ENCODE assay signal across 11 mouse cellular contexts in the genomic region with DNA sequence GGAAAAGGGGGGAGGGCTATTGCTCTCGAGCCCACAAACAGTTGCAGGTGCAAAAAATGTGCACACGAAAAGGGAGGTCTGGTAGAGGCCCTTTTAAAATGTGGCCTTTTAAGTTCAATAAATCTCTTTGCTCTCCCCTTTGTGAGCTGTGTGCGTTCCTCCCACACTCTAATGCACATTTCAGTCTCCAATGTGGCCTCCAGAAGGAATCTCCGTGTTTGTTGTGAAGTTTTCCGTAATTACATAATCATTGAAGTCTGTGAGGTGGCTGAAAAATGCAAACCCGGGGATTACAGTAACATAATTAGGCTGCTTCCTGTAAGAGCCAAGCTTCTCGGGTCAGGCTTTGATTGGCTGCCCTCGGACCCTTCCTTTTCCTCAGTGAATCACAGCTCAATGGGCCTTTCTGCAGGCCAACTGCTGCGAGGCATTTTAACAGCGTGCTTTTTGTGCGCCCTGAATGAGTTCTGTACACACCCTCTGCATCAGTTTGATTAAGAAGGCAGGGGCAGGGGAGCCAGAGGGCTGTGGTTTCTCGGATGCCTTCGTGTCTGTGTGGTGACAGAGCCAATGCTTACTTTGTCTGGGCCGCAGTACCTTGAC.
DNase-seq lines count a peak whose midpoint lies in the region; ATAC-seq lines count a peak whose summit lies in the region.
"Had no signal": no experiment of that assay in that cellular context is flagged by ENCODE, and none has a peak within 500 bp of the region (broad histone marks: within the 10 kb centered on the region; RNA-seq: fewer than 3 reads in every experiment).

No protein-coding gene starts in this region.

- no peak overlapping the region for H3K27ac ChIP-seq in kidney, embryonic 16.5 days (ENCODE audit: low read length)
- H3K27ac ChIP-seq in embryonic facial prominence, embryonic 11.5 days (replicated peaks; ENCODE audit: low read depth, low read length) = no peak overlapping the region; the same call in 1 of the 2 replicates
- H3K27ac ChIP-seq in hindbrain, embryonic 15.5 days (replicated peaks) = no peak overlapping the region
- H3K27ac ChIP-seq in neural tube, embryonic 13.5 days (replicated peaks) = no peak overlapping the region

- no peak overlapping the region for H3K9ac ChIP-seq in kidney, embryonic 16.5 days (replicated peaks; ENCODE audit: low read length)
- H3K9ac ChIP-seq in embryonic facial prominence, embryonic 11.5 days (replicated peaks; ENCODE audit: low read length) = no peak overlapping the region
- H3K9ac ChIP-seq in hindbrain, embryonic 15.5 days = no peak overlapping the region
- no peak overlapping the region; the same call in 1 of the 2 replicates for H3K9ac ChIP-seq in neural tube, embryonic 13.5 days

- no peak for DNase-seq in kidney, adult 18-20 months
- DNase-seq in embryonic facial prominence, embryonic 11.5 days (ENCODE audit: low spot score) = peak; percentile 57
- DNase-seq in right cerebral cortex, postnatal 4 days = no peak
- no peak for DNase-seq in heart, postnatal 10 days
- DNase-seq in left cerebral cortex, adult 18-20 months (ENCODE audit: low spot score in 2 of 2) = no peak
- DNase-seq: adrenal gland, postnatal 36 days; B cell, adult 2 months; liver had no signal

- H3K4me1 ChIP-seq in kidney, embryonic 16.5 days (ENCODE audit: insufficient read depth, low read length) = peaks cover 8% of the 10 kb centered on the region; the same call in 1 of the 2 replicates
- H3K4me1 ChIP-seq in embryonic facial prominence, embryonic 11.5 days (ENCODE audit: control insufficient read depth, insufficient read depth, low read length) = no peaks in the 10 kb centered on the region
- peaks cover 7% of the 10 kb centered on the region; the same call in 1 of the 2 replicates for H3K4me1 ChIP-seq in hindbrain, embryonic 15.5 days (replicated peaks)
- peaks cover 11% of the 10 kb centered on the region for H3K4me1 ChIP-seq in neural tube, embryonic 13.5 days (replicated peaks)

- no peaks in the 10 kb centered on the region for H3K9me3 ChIP-seq in kidney, embryonic 16.5 days (ENCODE audit: low read length)
- H3K9me3 ChIP-seq in embryonic facial prominence, embryonic 11.5 days (replicated peaks; ENCODE audit: control insufficient read depth, low read length) = no peaks in the 10 kb centered on the region
- H3K9me3 ChIP-seq in hindbrain, embryonic 15.5 days = no peaks in the 10 kb centered on the region
- no peaks in the 10 kb centered on the region for H3K9me3 ChIP-seq in neural tube, embryonic 13.5 days

- no peaks in the 10 kb centered on the region for H3K36me3 ChIP-seq in kidney, embryonic 16.5 days (ENCODE audit: insufficient read depth, low read length)
- no peaks in the 10 kb centered on the region for H3K36me3 ChIP-seq in embryonic facial prominence, embryonic 11.5 days (replicated peaks; ENCODE audit: control insufficient read depth, insufficient read depth, low read depth, low read length)
- no peaks in the 10 kb centered on the region for H3K36me3 ChIP-seq in hindbrain, embryonic 15.5 days
- no peaks in the 10 kb centered on the region for H3K36me3 ChIP-seq in neural tube, embryonic 13.5 days

- peak; percentile 42; the same call in 1 of the 2 replicates for ATAC-seq in kidney, embryonic 16.5 days (ENCODE audit: low FRiP score, low TSS enrichment)
- ATAC-seq in embryonic facial prominence, embryonic 11.5 days (replicated peaks; ENCODE audit: insufficient number of reproducible peaks, low FRiP score, low TSS enrichment, low read depth) = no peak; the same call in 1 of the 2 replicates
- peak; percentile 42; the same call in 1 of the 2 replicates for ATAC-seq in hindbrain, embryonic 15.5 days (ENCODE audit: low FRiP score, low read depth)
- ATAC-seq in neural tube, embryonic 13.5 days (ENCODE audit: low read depth) = peak; percentile 84

- no peaks in the 10 kb centered on the region for H3K27me3 ChIP-seq in kidney, embryonic 16.5 days (ENCODE audit: insufficient read depth, low read length)
- no peaks in the 10 kb centered on the region for H3K27me3 ChIP-seq in embryonic facial prominence, embryonic 11.5 days (ENCODE audit: control insufficient read depth, insufficient read depth, low read length)
- H3K27me3 ChIP-seq in hindbrain, embryonic 15.5 days = no peaks in the 10 kb centered on the region
- no peaks in the 10 kb centered on the region; the same call in 1 of the 2 replicates for H3K27me3 ChIP-seq in neural tube, embryonic 13.5 days

- H3K4me2 ChIP-seq in kidney, embryonic 16.5 days (replicated peaks; ENCODE audit: low read depth, low read length) = 0 out of 2 replicates have a peak overlapping the region, but pooled peaks have one; percentile 6
- H3K4me2 ChIP-seq in embryonic facial prominence, embryonic 11.5 days (ENCODE audit: low read depth, low read length) = no peak overlapping the region
- H3K4me2 ChIP-seq in hindbrain, embryonic 15.5 days = peak overlapping the region; percentile 18; the same call in 1 of the 2 replicates
- peak overlapping the region; percentile 33 for H3K4me2 ChIP-seq in neural tube, embryonic 13.5 days

- intact Hi-C loops in heart, postnatal 10 days (cut with DNase I) = no loop called here

- WGBS in kidney, embryonic 16.5 days = 23% methylated on average over 14 of the region's 14 CpGs
- 24% methylated on average over 14 of the region's 14 CpGs for WGBS in embryonic facial prominence, embryonic 11.5 days
- 20% methylated on average over 14 of the region's 14 CpGs for WGBS in hindbrain, embryonic 15.5 days
- WGBS in neural tube, embryonic 13.5 days = 15% methylated on average over 14 of the region's 14 CpGs

- H3K4me3 ChIP-seq in kidney, embryonic 16.5 days (ENCODE audit: low read length) = no peak overlapping the region
- H3K4me3 ChIP-seq in embryonic facial prominence, embryonic 11.5 days (ENCODE audit: low read depth, low read length) = no peak overlapping the region
- H3K4me3 ChIP-seq in hindbrain, embryonic 15.5 days = no peak overlapping the region
- no peak overlapping the region for H3K4me3 ChIP-seq in neural tube, embryonic 13.5 days
